In the genomic region with DNA sequence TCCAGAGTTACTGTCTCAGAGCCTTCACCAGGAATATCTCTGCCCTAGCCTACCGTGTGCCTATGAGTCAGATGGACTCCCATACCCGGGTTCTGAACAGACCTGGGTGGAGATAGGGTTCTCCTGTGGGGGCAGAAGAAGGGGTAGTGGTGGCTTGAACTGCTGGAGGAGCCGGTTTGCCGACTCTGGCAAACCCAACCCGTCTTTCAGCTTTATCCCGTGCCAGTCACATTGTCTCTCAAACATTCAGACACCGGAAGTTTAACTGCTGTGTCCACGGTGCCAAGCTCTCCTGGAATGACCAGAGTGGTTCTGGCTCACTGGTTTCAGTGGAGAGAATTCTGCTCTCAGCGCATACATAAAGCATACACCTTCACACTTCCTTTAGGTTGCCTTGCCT, we compare ENCODE assay signal across 9 mouse cellular contexts. TPM values are rescaled to one million over a fixed set of nuclear protein-coding genes. Genes with fewer than 3 reads are reported as not detected.
A peak's percentile ranks its signal among the peaks of the same experiment; 100 is the strongest.
DNase-seq lines count a peak whose midpoint lies in the region; ATAC-seq and TF ChIP-seq lines count a peak whose summit lies in the region.
"Had no signal": no experiment of that assay in that cellular context is flagged by ENCODE, and none has a peak within 500 bp of the region (broad histone marks: within the 10 kb centered on the region; RNA-seq: fewer than 3 reads in every experiment).

No protein-coding gene starts in this region.

- ATAC-seq in heart, embryonic 16.5 days (replicated peaks; ENCODE audit: extremely low read depth, insufficient read depth, low FRiP score) = no peak
- no peak for ATAC-seq in forebrain, embryonic 16.5 days
- no peak for ATAC-seq in liver, postnatal 0 days
- no peak for ATAC-seq in cerebellum, adult (ENCODE audit: insufficient number of reproducible peaks, low FRiP score, low TSS enrichment)

- no peak for TF ChIP-seq EP300 in liver, postnatal 0 days (IDR thresholded peaks at IDR 0.05; ENCODE audit: low read depth)

- no peak overlapping the region for H3K27ac ChIP-seq in heart, embryonic 16.5 days (ENCODE audit: low read length)
- no peak overlapping the region for H3K27ac ChIP-seq in ES-E14 (ENCODE audit: insufficient read depth, low read depth, low read length, poor library complexity, severe bottlenecking)
- no peak overlapping the region for H3K27ac ChIP-seq in forebrain, embryonic 16.5 days (ENCODE audit: low read length)
- no peak overlapping the region for H3K27ac ChIP-seq in liver, postnatal 0 days (ENCODE audit: low read depth)
- H3K27ac ChIP-seq: macrophage had no signal

- H3K9ac ChIP-seq in heart, embryonic 16.5 days (ENCODE audit: low read length) = 0 out of 2 replicates have a peak overlapping the region, but pooled peaks have one; percentile 11
- H3K9ac ChIP-seq in ES-E14 (ENCODE audit: insufficient read depth, low read depth, low read length, poor library complexity, severe bottlenecking) = no peak overlapping the region
- no peak overlapping the region for H3K9ac ChIP-seq in forebrain, embryonic 16.5 days (replicated peaks; ENCODE audit: low read depth, low read length)
- H3K9ac ChIP-seq in liver, postnatal 0 days (replicated peaks) = no peak overlapping the region; the same call in 1 of the 2 replicates

- H3K9me3 ChIP-seq in heart, embryonic 16.5 days (replicated peaks; ENCODE audit: control insufficient read depth, low read length) = no peaks in the 10 kb centered on the region
- H3K9me3 ChIP-seq in ES-E14 (ENCODE audit: control insufficient read depth, insufficient read depth, low read depth, low read length) = no peaks in the 10 kb centered on the region
- H3K9me3 ChIP-seq in forebrain, embryonic 16.5 days (ENCODE audit: control insufficient read depth, low read length) = no peaks in the 10 kb centered on the region
- no peaks in the 10 kb centered on the region for H3K9me3 ChIP-seq in liver, postnatal 0 days (ENCODE audit: low read length)

- peak overlapping the region; percentile 75 for H3K4me3 ChIP-seq in heart, embryonic 16.5 days (ENCODE audit: low read length)
- peak overlapping the region; percentile 69 to 95; a peak in 2 of 4 replicates for H3K4me3 ChIP-seq in ES-E14 (ENCODE audit: insufficient read depth in 1 of 2, low read depth in 1 of 2, low read length in 2 of 2, poor library complexity in 1 of 2, severe bottlenecking in 1 of 2)
- peak overlapping the region; percentile 89 for H3K4me3 ChIP-seq in forebrain, embryonic 16.5 days (replicated peaks; ENCODE audit: low read length)
- peak overlapping the region; percentile 71 for H3K4me3 ChIP-seq in liver, postnatal 0 days (ENCODE audit: low read depth, low read length)

- in situ Hi-C loops in ES-E14 (cut with MboI; ENCODE audit: low sequenced_read_pairs in 2 of 2, unreplicated experiment in 2 of 2) = no loop called here

- DNase-seq in heart, postnatal 4 days = no peak
- no peak for DNase-seq in ES-E14 (ENCODE audit: low read depth, low spot score)
- no peak for DNase-seq in liver, postnatal 0 days
- no peak for DNase-seq in cerebellum, adult 9-11 months
- DNase-seq in urinary bladder, postnatal 36 days (ENCODE audit: low spot score in 2 of 2) = no peak

- no peaks in the 10 kb centered on the region for H3K27me3 ChIP-seq in heart, embryonic 16.5 days (ENCODE audit: control insufficient read depth, insufficient read depth, low read length)
- no peaks in the 10 kb centered on the region for H3K27me3 ChIP-seq in forebrain, embryonic 16.5 days (replicated peaks; ENCODE audit: control insufficient read depth, insufficient read depth, low read length)
- peaks cover 4% of the 10 kb centered on the region; the same call in 1 of the 2 replicates for H3K27me3 ChIP-seq in liver, postnatal 0 days (ENCODE audit: insufficient read depth, low read length)

- WGBS in heart, embryonic 16.5 days = 77% methylated on average over 9 of the region's 9 CpGs
- 83% methylated on average over 9 of the region's 9 CpGs for WGBS in forebrain, embryonic 16.5 days
- WGBS in liver, postnatal 0 days (ENCODE audit: insufficient replicate concordance) = 83% methylated on average over 9 of the region's 9 CpGs

- no peaks in the 10 kb centered on the region for H3K36me3 ChIP-seq in heart, embryonic 16.5 days (ENCODE audit: control insufficient read depth, insufficient read depth)
- peaks cover 5% of the 10 kb centered on the region; the same call in 1 of the 2 replicates for H3K36me3 ChIP-seq in ES-E14 (ENCODE audit: control insufficient read depth, insufficient read depth, low read length, poor library complexity, severe bottlenecking)
- H3K36me3 ChIP-seq in forebrain, embryonic 16.5 days (ENCODE audit: control insufficient read depth, insufficient read depth) = no peaks in the 10 kb centered on the region
- no peaks in the 10 kb centered on the region for H3K36me3 ChIP-seq in liver, postnatal 0 days (replicated peaks; ENCODE audit: insufficient read depth, low read length)

- peak overlapping the region; percentile 90 for H3K4me2 ChIP-seq in heart, embryonic 16.5 days (ENCODE audit: low read depth, low read length)
- H3K4me2 ChIP-seq in forebrain, embryonic 16.5 days (ENCODE audit: low read length) = peak overlapping the region; percentile 83
- peak overlapping the region; percentile 99 for H3K4me2 ChIP-seq in liver, postnatal 0 days (ENCODE audit: low read depth, low read length)

- peaks cover 22% of the 10 kb centered on the region for H3K4me1 ChIP-seq in heart, embryonic 16.5 days (ENCODE audit: control insufficient read depth, insufficient read depth, low read length)
- peaks cover 1 to 20% of the 10 kb centered on the region in 2 experiments; a peak in 1 of 4 replicates for H3K4me1 ChIP-seq in ES-E14 (ENCODE audit: control insufficient read depth in 2 of 2, insufficient read depth in 2 of 2, low read length in 2 of 2, poor library complexity in 1 of 2)
- peaks cover 22% of the 10 kb centered on the region for H3K4me1 ChIP-seq in forebrain, embryonic 16.5 days (replicated peaks; ENCODE audit: control insufficient read depth, insufficient read depth, low read length)
- H3K4me1 ChIP-seq in liver, postnatal 0 days (ENCODE audit: insufficient read depth) = peaks cover 20% of the 10 kb centered on the region

- no peak for TF ChIP-seq CTCF in liver, postnatal 0 days (IDR thresholded peaks at IDR 0.05; ENCODE audit: low read depth)

TF ChIP-seq in ES-E14, 5 proteins besides CTCF, POLR2A, EP300 and RAD21:
- no peak for TF ChIP-seq MAFK (IDR thresholded peaks at IDR 0.05; ENCODE audit: insufficient read depth, low read depth, low read length)

RNA-seq across cellular contexts. Expression of gene Tnk2, which starts 2.3 kb away (rescaled TPM):
- polyA plus RNA-seq in heart, embryonic 16.5 days (2015; fragmentation: Nextera tagmentation; extraction: Ambion mirVana) = 9.0 and 9.5 TPM in 2 replicates
- total RNA-seq in heart, postnatal 4 days (2021) = 10 to 100 TPM; 38.4 to 49.9 TPM
- 47.1 and 63.7 TPM in 2 replicates for total RNA-seq in ES-E14 (2012; rRNA removed)
- 15.0 and 21.9 TPM in 2 replicates for polyA plus RNA-seq in forebrain, embryonic 16.5 days (2015; fragmentation: Nextera tagmentation; extraction: Ambion mirVana)
- polyA plus RNA-seq in liver, postnatal 0 days (2015; fragmentation: Nextera tagmentation; extraction: Ambion mirVana) = 2.9 and 3.5 TPM in 2 replicates

RNA-seq across cellular contexts. Expression of gene Tfrc, which starts 37.3 kb away (rescaled TPM):
- polyA plus RNA-seq in heart, embryonic 16.5 days (2015; fragmentation: Nextera tagmentation; extraction: Ambion mirVana) = 49.2 and 53.8 TPM in 2 replicates
- 100 to 1,000 TPM; 139 to 148 TPM for total RNA-seq in heart, postnatal 4 days (2021)
- 334 and 403 TPM in 2 replicates for total RNA-seq in ES-E14 (2012; rRNA removed)
- 33.7 and 37.5 TPM in 2 replicates for polyA plus RNA-seq in forebrain, embryonic 16.5 days (2015; fragmentation: Nextera tagmentation; extraction: Ambion mirVana)
- polyA plus RNA-seq in liver, postnatal 0 days (2015; fragmentation: Nextera tagmentation; extraction: Ambion mirVana) = 85.1 and 103 TPM in 2 replicates
